Mouse (Mus musculus): Measurements from ENCODE around the gene Cgnl1.

Gene Cgnl1

GRCm38 (mm10) chr9:71672495-71672894 is 98.9 kb downstream of the Cgnl1 start:
- DNase-seq (ENCODE audit: low read depth, low spot score), result no peak

DNA sequence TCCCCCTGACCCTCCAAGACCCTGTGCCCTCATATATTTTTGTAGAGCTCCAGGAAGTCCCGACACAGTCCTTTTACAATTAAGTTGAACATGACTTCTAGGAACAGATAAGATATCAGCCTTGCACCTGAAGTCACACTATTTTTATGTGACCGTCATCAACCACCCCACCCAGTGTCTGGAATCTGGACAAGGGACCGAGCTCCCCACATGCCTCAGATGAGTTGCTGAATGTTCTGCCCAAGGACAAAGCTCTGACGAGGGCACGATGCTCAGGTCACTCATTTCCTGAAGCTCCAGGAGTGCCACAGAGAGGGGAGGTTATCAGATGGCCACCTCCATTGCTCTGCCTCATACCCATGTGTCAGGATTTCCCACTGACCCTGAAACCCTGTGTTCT is 100.7 kb downstream of the Cgnl1 start:
- no peak for DNase-seq (ENCODE audit: low read depth, low spot score)

DNA sequence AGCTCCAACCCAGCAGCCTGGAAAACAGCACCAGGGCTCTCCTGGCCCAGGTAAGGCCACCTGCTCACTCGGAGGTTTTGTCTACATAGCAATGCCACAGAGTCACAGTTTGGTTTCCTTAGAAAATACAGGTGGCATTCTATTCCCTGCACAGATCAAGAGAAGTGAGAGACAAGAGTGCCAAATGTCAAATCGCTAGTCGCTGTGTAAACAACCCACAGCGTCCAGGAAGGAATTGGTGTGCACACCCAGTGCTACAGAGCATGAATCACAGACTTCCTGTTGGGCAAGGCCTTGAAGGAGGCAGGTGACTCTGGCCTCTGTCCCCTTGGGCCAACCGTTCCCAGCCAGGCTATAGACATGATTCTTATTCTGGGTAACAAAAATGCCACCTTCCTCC is 103.8 kb downstream of the Cgnl1 start:
- no peak for DNase-seq (ENCODE audit: low read depth, low spot score)

GRCm38 (mm10) chr9:71666432-71666831 is 105.0 kb downstream of the Cgnl1 start:
- DNase-seq (ENCODE audit: low read depth, low spot score), result no peak

- DNase-seq (ENCODE audit: low read depth, low spot score), result no peak
Measured at GRCm38 (mm10) chr9:71665493-71665892, 105.9 kb downstream of the Cgnl1 start.

DNA sequence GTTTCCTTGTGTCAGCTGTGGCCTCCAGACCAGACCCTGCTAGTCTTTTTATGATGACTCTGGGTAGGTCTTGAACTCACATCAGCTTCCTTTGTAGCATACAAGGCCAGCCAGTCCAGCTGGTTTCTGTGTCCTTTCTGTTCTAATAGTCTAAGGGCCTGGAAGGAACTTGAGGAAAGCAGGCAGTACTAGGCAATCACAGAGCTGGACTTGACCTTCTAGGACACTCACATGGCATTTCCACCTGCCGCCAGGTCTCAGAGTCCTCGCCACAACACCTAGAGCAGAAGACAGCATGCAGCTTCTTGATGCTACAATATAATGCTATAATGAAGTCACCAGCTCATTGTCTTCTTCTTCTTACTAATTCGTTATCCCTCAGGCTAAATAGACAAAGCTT is 106.5 kb downstream of the Cgnl1 start:
- no peak for DNase-seq (ENCODE audit: low read depth, low spot score)

DNA sequence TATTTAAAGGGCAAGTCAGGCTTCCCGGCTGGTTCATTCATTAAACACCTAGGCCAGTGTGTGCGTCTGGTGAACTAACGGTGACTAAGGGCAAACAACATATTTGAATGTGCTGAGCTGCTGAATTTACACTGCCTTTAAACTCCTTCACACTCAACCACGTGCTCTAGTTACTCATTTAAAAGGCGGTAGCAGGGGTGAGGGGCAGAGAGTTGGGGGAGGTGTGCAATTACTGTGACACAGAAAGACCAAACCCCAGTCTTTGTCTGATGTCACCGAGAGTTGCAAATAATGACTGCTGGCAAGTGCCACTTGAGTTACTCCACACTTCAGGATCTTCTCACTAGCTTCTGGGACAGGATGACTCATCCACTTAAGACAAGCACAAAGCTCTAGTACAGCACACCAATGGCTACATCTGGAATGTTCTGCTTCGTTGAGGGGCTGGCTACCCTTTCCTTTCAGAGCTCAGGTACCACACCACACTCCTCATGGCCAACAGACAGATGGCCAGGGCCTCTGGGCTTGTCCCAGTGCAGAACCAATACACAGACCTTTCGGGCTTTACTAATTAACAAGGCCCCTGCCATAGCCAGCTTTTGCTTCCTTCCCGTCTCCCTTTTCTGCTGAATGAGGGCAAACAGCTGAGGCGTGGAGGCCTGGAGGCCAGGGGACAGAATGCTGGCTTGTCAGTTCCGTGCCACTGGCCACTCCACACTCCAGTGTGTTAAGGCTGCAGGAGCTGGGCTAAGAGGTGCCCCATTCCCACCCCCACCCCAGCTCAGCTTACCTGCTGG is 107.8 kb downstream of the Cgnl1 start:
- DNase-seq (ENCODE audit: low read depth, low spot score), result no peak

DNA sequence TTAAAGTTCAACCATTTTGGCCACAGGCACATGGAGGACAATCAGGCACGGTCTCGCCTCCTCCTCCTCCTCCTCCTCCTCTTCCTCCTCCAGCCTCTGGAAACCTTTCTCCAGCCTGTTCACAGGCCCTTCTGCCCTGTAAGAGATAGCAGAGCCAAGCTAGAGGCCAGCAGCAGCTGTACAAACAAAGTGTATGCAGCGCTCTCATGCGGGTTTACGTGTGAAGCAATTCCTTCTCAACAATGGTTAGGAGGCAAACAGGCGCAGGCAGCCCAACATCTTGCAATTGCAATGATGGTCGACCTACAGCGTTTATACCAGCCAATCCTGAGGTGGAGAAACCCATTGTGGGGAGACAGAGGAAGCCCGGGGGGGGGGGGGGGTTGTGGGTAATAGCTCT is 110.9 kb downstream of the Cgnl1 start:
- DNase-seq (ENCODE audit: low read depth, low spot score), result no peak

- no peak for DNase-seq (ENCODE audit: low read depth, low spot score)
Measured at GRCm38 (mm10) chr9:71659681-71660080, 111.7 kb downstream of the Cgnl1 start.

GRCm38 (mm10) chr9:71657199-71657598 is 114.2 kb downstream of the Cgnl1 start:
- peak; percentile 19 for DNase-seq (ENCODE audit: low read depth, low spot score)

DNA sequence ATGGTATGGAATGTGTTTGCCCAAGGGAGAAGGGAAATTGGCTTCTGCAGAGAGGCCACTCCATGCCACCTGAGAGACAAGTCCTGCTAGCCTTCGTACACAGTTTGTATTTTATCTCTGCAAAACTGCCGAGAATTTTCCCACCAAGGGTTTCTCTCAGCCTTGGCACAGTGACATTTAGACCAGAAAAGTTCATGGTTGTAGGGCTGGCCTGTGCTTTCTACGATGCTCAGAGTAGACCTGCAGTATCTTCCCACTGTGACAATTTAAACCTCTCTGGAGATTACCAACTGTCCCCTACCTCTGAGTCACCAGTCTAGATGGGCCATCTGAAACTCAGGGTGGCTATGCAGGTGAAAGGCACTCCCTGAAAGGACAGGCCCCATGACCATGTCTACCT is 116.5 kb downstream of the Cgnl1 start:
- DNase-seq (ENCODE audit: low read depth, low spot score), result no peak

DNA sequence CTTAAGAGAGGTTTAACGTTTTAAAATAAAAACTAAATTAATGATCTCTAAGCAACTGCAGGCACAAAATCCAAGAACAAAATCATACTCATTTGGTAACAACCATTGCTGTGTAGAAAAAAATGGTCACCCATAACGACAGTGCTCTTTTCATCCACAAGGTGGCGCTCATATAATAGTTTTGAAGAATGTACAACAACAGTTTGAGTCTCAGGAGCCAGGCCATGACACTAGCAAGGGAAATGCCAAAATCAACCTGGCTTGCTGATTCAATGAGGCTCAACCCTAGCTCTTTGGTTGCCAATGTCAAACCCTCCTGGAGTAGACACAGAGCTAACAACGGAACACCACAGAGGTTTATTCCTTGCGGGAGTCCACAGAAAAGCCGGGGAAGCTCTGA is 125.3 kb downstream of the Cgnl1 start:
- DNase-seq (ENCODE audit: low read depth, low spot score), result peak; percentile 67

- no peak for DNase-seq (ENCODE audit: low read depth, low spot score)
Measured at GRCm38 (mm10) chr9:71643611-71644010, 127.8 kb downstream of the Cgnl1 start.

DNA sequence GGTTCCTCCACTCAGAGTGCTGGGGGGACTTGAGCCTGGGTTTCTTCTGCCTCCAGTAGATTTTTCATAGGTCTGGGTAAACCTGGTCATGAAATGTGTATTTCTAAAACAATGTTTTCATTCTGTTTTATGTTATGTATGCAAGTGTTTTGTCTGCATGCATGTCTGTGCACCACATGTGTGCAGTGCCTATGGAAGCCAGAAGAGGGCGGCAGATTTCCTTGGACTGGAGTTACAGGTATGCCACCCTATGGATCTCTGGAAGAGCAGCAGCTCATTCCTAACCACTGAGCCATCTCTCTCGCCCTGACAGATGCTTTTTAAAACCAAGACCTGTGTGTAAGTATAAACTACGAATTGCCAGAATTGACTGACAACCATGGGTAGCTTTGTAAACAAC is 129.1 kb downstream of the Cgnl1 start:
- DNase-seq (ENCODE audit: low read depth, low spot score), result peak; percentile 46

DNA sequence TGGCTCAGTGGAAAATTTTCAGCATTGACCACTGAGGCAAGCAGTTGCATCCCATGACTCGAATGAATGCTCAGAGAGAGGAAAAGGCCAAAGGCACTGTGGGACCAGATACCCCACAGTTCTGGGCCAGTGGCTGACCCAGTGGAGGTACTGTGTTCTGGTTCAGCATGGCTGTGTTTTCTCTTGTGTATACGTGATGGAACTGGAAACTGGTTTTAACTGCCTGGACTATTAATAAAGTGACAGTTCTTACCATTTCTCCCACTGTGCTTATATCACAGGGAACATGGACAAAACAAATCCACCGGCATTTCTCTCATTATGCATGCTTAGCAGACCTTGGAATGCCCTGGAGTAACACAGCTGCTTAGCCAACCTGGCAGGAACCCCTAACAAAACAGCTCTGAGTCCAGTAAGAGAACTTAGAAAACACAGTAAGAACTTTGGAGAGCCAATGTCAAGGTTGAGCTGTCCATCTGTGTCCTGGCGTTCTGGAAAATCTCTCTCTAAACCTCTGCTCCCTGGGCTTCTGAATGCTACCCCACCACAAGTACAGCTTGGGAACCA is 131.0 kb downstream of the Cgnl1 start:
- no peak for DNase-seq (ENCODE audit: low read depth, low spot score)

DNA sequence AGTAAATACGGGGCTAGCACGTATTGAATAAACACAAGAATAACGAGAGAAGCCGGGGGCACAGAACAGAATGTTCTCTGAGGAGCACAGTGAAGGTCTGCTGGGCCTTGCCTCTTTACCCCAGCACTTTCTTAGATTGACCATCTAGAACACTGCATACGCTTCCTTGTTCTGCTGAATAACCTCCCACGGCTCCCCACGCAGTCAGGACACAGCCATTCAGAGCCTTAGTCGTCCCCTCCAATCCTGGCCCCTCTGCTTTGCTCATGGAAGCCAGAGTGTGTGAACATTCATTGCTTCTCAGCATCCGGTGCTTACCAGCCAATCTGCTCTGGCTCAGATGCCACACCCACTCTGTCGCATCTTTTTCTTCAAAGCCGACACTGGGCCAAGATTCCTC is 133.2 kb downstream of the Cgnl1 start:
- DNase-seq (ENCODE audit: low read depth, low spot score), result no peak

- DNase-seq (ENCODE audit: low read depth, low spot score), result no peak
Measured at GRCm38 (mm10) chr9:71636854-71637253, 134.5 kb downstream of the Cgnl1 start.

DNA sequence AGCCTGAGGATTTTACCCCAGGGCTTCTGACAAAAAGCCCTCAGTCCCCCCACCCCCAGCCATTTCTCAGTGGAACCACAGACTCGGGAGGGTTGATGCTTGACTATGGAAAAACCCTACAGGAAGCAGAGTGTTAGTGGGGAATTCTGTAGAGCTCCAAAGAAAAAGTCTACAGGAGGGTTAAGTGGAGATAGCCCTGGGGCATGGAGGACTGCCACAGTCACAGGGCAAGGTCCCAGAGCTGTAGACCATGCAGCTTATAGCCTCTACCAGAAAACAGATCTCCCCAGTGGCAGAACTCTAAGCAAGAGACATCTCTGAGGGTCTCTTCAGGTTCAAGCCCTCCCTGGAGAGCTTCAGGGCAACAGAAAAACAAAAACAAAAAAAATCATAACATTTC is 135.8 kb downstream of the Cgnl1 start:
- DNase-seq (ENCODE audit: low read depth, low spot score), result no peak

GRCm38 (mm10) chr9:71634916-71635315 is 136.5 kb downstream of the Cgnl1 start:
- DNase-seq (ENCODE audit: low read depth, low spot score), result no peak

DNA sequence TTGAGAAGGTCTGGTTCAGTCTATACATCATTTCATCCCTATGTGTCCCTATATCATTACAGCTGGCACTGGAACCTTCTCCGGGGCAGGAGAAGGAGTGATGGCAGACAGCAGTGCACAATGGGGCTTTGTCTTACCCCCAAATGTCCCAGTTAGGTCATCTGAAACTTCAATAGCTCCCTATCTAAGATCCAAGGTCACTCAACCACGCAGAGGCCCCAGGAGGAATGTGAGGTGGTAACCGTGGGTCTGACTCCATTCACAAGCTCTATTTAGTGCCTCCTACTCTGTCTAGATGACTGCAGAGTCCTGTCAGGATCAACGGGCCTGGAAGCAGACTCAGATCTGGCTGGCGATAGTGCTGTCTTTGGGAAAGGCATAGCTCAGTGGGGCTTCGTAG is 142.5 kb downstream of the Cgnl1 start:
- no peak for DNase-seq (ENCODE audit: low read depth, low spot score)

DNA sequence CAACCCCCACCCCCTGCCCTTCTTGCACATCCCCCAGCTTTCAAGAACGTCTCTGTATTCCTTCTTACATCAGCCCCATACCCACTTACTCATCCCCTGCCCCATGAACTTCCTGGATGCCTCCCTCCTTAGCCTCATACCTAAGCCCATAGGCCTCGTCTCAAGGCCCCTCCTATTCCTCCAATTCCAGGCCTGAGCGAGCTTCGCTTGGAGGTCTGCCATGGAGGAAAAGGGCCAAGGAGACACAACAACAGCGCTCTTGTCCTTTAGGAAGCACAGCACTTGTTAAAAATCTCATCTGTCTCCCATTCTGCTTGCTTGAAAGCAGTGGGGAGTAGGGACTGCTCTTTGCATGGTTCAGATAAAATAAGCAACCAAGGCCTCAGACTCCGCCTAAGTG is 143.1 kb downstream of the Cgnl1 start:
- DNase-seq (ENCODE audit: low read depth, low spot score), result no peak

DNA sequence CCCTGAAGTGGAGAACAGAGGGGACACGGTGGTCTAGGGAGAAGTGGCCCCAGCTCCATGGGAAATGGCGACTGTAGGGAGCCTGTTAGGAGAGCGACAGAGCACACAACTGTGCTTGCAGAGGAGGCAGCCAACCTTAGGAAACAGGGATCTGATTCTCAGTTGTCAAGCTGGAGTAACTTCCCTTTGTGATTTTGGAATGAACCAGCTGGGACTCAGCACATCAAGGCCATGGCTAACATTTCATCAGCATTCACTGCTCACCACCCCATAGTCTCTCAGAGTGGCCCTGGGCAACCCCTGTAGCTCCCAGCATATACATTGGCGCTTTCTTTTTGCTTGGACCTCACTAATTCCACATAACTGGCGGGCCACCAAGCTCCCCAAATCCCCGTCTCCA is 145.4 kb downstream of the Cgnl1 start:
- DNase-seq (ENCODE audit: low read depth, low spot score), result no peak

DNA sequence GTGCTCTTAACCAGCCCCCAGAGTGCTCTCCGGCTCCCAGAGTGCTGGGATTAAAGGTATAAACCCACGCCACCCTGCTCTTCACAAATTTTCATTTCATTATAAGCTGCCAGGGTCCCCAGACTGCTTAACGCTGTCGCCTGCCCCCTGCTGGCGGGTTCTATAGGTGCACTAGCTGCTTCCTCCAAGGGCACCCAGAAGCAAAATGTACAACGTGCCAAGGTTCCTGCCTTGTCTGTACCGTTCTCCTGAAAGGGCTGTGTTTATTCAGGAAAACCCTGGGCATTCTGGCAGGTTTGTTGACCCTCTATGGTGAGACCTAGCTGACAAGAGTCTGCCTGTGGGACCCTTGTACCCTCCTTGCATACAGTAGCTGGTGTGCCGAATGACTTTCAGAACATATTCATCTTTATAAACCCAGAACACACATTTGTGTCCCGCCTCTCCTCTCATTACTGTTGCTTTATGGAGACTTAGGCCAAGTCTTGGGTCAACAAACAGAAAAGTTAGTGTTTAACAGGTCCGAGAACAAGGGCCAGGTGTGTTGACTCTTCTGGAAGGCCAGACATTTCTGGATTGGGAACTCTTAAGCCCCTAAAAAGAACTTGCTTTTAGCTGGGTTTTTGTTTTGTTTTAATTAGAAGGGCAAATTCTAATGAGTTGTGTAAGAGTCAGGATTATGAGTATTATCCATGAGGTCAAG is 146.5 kb downstream of the Cgnl1 start:
- peak; percentile 56 for DNase-seq (ENCODE audit: low read depth, low spot score)

All from ES-CJ7 (cell line).